Mouse (Mus musculus) cortical plate, adult 2 months (tissue): ENCODE data around the gene Cap2. TPM values are rescaled to one million over a fixed set of nuclear protein-coding genes. Genes with fewer than 3 reads are reported as not detected.

ENCODE experiments used
- H3K27ac ChIP-seq: fragments of 200-500 bp; 2 replicates; pipeline ENCODE4 v1.5.1; 2012; ENCODE audit warnings: low read length, control low read depth, inconsistent platforms; ENCODE audit not compliant: insufficient read depth
- H3K4me1 ChIP-seq: fragments of 200-500 bp; 2 replicates; pipeline ENCODE4 v1.6.1; 2011; ENCODE audit warnings: low read length; ENCODE audit not compliant: control insufficient read depth, insufficient read depth
- H3K4me3 ChIP-seq: fragments of 200-500 bp; 2 replicates; pipeline ENCODE4 v1.5.1; 2011; ENCODE audit warnings: mild to moderate bottlenecking, low read length, control low read depth; ENCODE audit not compliant: insufficient read depth
- CTCF ChIP-seq: fragments of 200-500 bp; IDR thresholded peaks from 2 replicates; pipeline ENCODE4 v1.5.1; 2011; ENCODE audit warnings: mild to moderate bottlenecking, control low read depth, low read length; ENCODE audit not compliant: insufficient read depth; ENCODE audit errors: extremely low read depth
- POLR2A ChIP-seq: fragments of 200-500 bp; IDR thresholded peaks from 2 replicates; pipeline ENCODE4 v1.6.1; 2011; ENCODE audit warnings: mild to moderate bottlenecking, low read length, control low read depth; ENCODE audit not compliant: insufficient read depth; ENCODE audit errors: extremely low read depth
- polyA plus RNA-seq: library from polyadenylated mRNA; depleted of rRNA; stranded (reverse); fragments of >200 nt; gene quantifications from 2 replicates; pipeline ENCODE4 v1.2.3, GENCODE M21; 2012

Cap2 gene
- polyA plus RNA-seq, 1 experiment = 213 TPM

GRCm38 (mm10) chr13:46548132-46548531 is 46.5 kb downstream of the Cap2 start:
- H3K27ac ChIP-seq = no peak overlapping the region

GRCm38 (mm10) chr13:46548600-46549179 is 47.0 kb downstream of the Cap2 start:
- Histone ChIP-seq H3K27ac (no peak overlapping the region), H3K4me3 (no peak overlapping the region), H3K4me1 (peaks cover 14% of the 10 kb centered on the region)
- TF ChIP-seq POLR2A (no peak), CTCF (no peak)

More at GRCm38 (mm10) chr13:46548132-46548531, 46.5 kb downstream of the Cap2 start:
- Histone ChIP-seq H3K4me1 (peaks cover 14% of the 10 kb centered on the region), H3K4me3 (no peak overlapping the region)
- TF ChIP-seq CTCF (no peak), POLR2A (no peak)

- peaks cover 16% of the 10 kb centered on the region for H3K4me1 ChIP-seq
- no peak overlapping the region for H3K4me3 ChIP-seq
- H3K27ac ChIP-seq = 0 out of 2 replicates have a peak overlapping the region, but pooled peaks have one; percentile 49
- TF ChIP-seq POLR2A (no peak), CTCF (no peak)
These were observed 49.0 kb downstream of the Cap2 start for GRCm38 (mm10) chr13:46550627-46551026.

GRCm38 (mm10) chr13:46554736-46555135 is 53.1 kb downstream of the Cap2 start:
- Histone ChIP-seq H3K27ac (no peak overlapping the region), H3K4me1 (peaks cover 11% of the 10 kb centered on the region), H3K4me3 (no peak overlapping the region)
- TF ChIP-seq CTCF (no peak), POLR2A (no peak)

- Histone ChIP-seq H3K4me3 (no peak overlapping the region), H3K27ac (no peak overlapping the region), H3K4me1 (no peaks in the 10 kb centered on the region)
- TF ChIP-seq POLR2A = no peak
- no peak for TF ChIP-seq CTCF
These were observed 64.3 kb downstream of the Cap2 start for GRCm38 (mm10) chr13:46565913-46566312.

- no peak overlapping the region for H3K4me3 ChIP-seq
- TF ChIP-seq CTCF (no peak), POLR2A (no peak)
- H3K27ac ChIP-seq = no peak overlapping the region
- peaks cover 6% of the 10 kb centered on the region for H3K4me1 ChIP-seq
These were observed 67.8 kb downstream of the Cap2 start for GRCm38 (mm10) chr13:46569469-46569868.

- Histone ChIP-seq H3K4me1 (peaks cover 6% of the 10 kb centered on the region), H3K4me3 (no peak overlapping the region), H3K27ac (peak overlapping the region; percentile 1)
- peak; percentile 41; the same call in 1 of the 2 replicates for TF ChIP-seq POLR2A
- no peak for TF ChIP-seq CTCF
These were observed 69.5 kb downstream of the Cap2 start for GRCm38 (mm10) chr13:46571141-46571592.

- TF ChIP-seq POLR2A (no peak), CTCF (no peak)
- H3K4me3 ChIP-seq = no peak overlapping the region
- peak overlapping the region; percentile 43; the same call in 1 of the 2 replicates for H3K27ac ChIP-seq
These were observed 70.5 kb downstream of the Cap2 start for GRCm38 (mm10) chr13:46571961-46572647.

GRCm38 (mm10) chr13:46572648-46573163 is 71.1 kb downstream of the Cap2 start:
- Histone ChIP-seq H3K27ac (no peak overlapping the region), H3K4me3 (no peak overlapping the region), H3K4me1 (peaks cover 6% of the 10 kb centered on the region)
- TF ChIP-seq POLR2A (no peak), CTCF (no peak)

More at GRCm38 (mm10) chr13:46571961-46572647, 70.5 kb downstream of the Cap2 start:
- H3K4me1 ChIP-seq = peaks cover 6% of the 10 kb centered on the region
